Mouse (Mus musculus) embryonic fibroblast, embryonic 13.5 days (primary cell): ENCODE results near the gene Lrit3.

Experiments
- CTCF ChIP-seq: IDR thresholded peaks from 2 replicates; pipeline ENCODE4 v1.5.1; 2011; ENCODE audit warnings: mild to moderate bottlenecking, control low read depth, low read length, moderate library complexity, borderline replicate concordance; ENCODE audit not compliant: insufficient read depth
- POLR2A ChIP-seq: IDR thresholded peaks from 2 replicates; pipeline ENCODE4 v1.6.1; 2011; ENCODE audit warnings: low read depth, mild to moderate bottlenecking, control low read depth, low read length, moderate library complexity

- TF ChIP-seq CTCF (no peak), POLR2A (no peak)
These were observed 65.3 kb downstream of the Lrit3 start for GRCm38 (mm10) chr3:129738291-129739183.
